Mouse (Mus musculus) hindbrain, embryonic 15.5 days (tissue): ENCODE results near the gene Tmem17. TPM values are rescaled to one million over a fixed set of nuclear protein-coding genes. Genes with fewer than 3 reads are reported as not detected.
A peak's percentile ranks its signal among the peaks of the same experiment; 100 is the strongest.

Source experiments
- ATAC-seq: fragments of 200-750 bp; cut with Nextera tagmentation; 2 replicates; pipeline ENCODE4 v1.8.0; 2017; ENCODE audit warnings: low read depth, moderate number of reproducible peaks, moderate TSS enrichment; ENCODE audit not compliant: low FRiP score
- H3K27ac ChIP-seq: fragments of 300-500 bp; sonication (generic); replicated peaks from 2 replicates; pipeline ENCODE4 v1.5.1; 2015; ENCODE audit warnings: mild to moderate bottlenecking, inconsistent platforms
- H3K27me3 ChIP-seq: fragments of 300-500 bp; sonication (generic); 2 replicates; pipeline ENCODE4 v1.6.1; 2015; ENCODE audit warnings: control low read depth, inconsistent platforms
- H3K36me3 ChIP-seq: fragments of 300-500 bp; sonication (generic); 2 replicates; pipeline ENCODE4 v1.6.1; 2015; ENCODE audit warnings: control low read depth, inconsistent platforms
- H3K4me1 ChIP-seq: fragments of 300-500 bp; sonication (generic); replicated peaks from 2 replicates; pipeline ENCODE4 v1.6.1; 2015; ENCODE audit warnings: control low read depth, inconsistent platforms
- H3K4me2 ChIP-seq: fragments of 300-500 bp; sonication (generic); 2 replicates; pipeline ENCODE4 v1.6.1; 2015; ENCODE audit warnings: moderate library complexity, mild to moderate bottlenecking, inconsistent platforms
- H3K4me3 ChIP-seq: fragments of 300-500 bp; sonication (generic); 2 replicates; pipeline ENCODE4 v1.5.1; 2015; ENCODE audit warnings: mild to moderate bottlenecking, inconsistent platforms
- H3K9ac ChIP-seq: fragments of 300-500 bp; sonication (generic); 2 replicates; pipeline ENCODE4 v1.6.1; 2015; ENCODE audit warnings: inconsistent platforms
- H3K9me3 ChIP-seq: fragments of 300-500 bp; sonication (generic); 2 replicates; pipeline ENCODE4 v1.6.1; 2016; ENCODE audit warnings: control low read depth, inconsistent platforms
- WGBS: fragments of 180-500 bp; shearing (Covaris S2); methylation state at CpG from one replicate; pipeline ENCODE4 v1.1.7; 2015; 5-methylcytosine and 5-hydroxymethylcytosine counted together
- polyA plus RNA-seq: library from polyadenylated mRNA; unstranded; fragments of >200 nt; fragmentation: Nextera tagmentation; extraction: Ambion mirVana; gene quantifications from 2 replicates; pipeline ENCODE4 v1.2.1, GENCODE M21; 2015

Gene Tmem17
- 22.2 and 23.5 TPM in 2 replicates for polyA plus RNA-seq

GRCm38 (mm10) chr11:22512038-22513001 is at the start of gene Tmem17:
Gene Tmem17 (plus strand): TSS chr11:22512088.
- Histone ChIP-seq H3K36me3 (0 out of 2 replicates have a peak, but pooled peaks cover 1% of the 10 kb centered on the region), H3K9me3 (no peaks in the 10 kb centered on the region), H3K27ac (peak within 1 kb of the TSS; percentile 100), H3K4me2 (peak within 1 kb of the TSS; percentile 83), H3K27me3 (no peaks in the 10 kb centered on the region), H3K4me3 (peak within 1 kb of the TSS; percentile 89), H3K9ac (peak within 1 kb of the TSS; percentile 95), H3K4me1 (peaks cover 10% of the 10 kb centered on the region; the same call in 1 of the 2 replicates)
- peak; percentile 97 for ATAC-seq
- 1% methylated on average over 70 of the region's 73 CpGs for WGBS

DNA sequence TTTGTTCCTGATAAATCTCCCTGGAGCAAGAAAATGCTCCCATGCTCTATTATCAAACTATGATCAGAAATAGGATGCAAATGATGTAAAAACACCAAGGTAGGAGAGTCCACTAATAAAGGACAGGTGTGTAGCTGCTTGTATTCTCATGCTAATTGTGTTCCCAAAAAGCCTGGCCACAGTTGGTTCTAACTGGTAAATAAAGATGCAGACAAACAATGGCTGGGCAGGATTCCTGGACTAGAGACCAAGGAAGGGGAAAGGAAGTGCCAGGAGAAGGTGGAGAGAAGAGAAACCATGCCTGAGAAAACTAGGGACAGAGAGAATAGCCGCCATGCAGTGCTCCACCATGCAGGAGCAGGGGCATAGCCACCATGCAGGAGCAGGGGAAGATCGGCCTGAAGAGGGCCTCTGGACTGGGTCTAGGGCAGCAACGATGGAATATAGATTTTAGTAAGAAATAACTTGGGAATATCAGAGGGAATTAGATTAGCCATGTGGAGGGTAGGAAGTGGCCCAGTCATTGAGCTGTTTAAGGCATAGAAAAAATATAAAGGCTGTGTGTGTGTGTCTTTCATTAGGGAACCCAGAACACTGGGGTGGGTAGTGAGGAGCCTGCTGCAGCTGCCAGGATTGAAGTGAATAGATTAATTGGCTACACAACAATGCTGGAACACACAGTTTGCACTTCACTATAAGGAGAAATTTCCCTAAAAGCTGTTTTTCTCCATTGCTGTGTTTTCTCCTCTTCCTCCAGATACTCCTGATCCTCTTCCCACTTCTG is 31.9 kb upstream of the Tmem17 start:
- ATAC-seq = no peak
- 56% methylated on average over 3 of the region's 3 CpGs for WGBS

GRCm38 (mm10) chr11:22481639-22482361 is 30.1 kb upstream of the Tmem17 start:
- H3K9ac ChIP-seq = no peak overlapping the region
- 61% methylated on average over 1 of the region's 1 CpGs for WGBS
- no peaks in the 10 kb centered on the region for H3K36me3 ChIP-seq
- no peaks in the 10 kb centered on the region for H3K27me3 ChIP-seq
- peak overlapping the region; percentile 34; the same call in 1 of the 2 replicates for H3K27ac ChIP-seq
- H3K4me2 ChIP-seq = no peak overlapping the region
- ATAC-seq = peak; percentile 73; the same call in 1 of the 2 replicates
- no peaks in the 10 kb centered on the region; the same call in 1 of the 2 replicates for H3K4me1 ChIP-seq
- H3K9me3 ChIP-seq = no peaks in the 10 kb centered on the region
- H3K4me3 ChIP-seq = no peak overlapping the region

More for the DNA sequence above, 31.9 kb upstream of the Tmem17 start:
- H3K4me2 ChIP-seq = no peak overlapping the region
- H3K36me3 ChIP-seq = no peaks in the 10 kb centered on the region
- no peak overlapping the region for H3K27ac ChIP-seq
- no peak overlapping the region for H3K4me3 ChIP-seq
- no peaks in the 10 kb centered on the region; the same call in 1 of the 2 replicates for H3K4me1 ChIP-seq
- H3K9ac ChIP-seq = no peak overlapping the region
- no peaks in the 10 kb centered on the region for H3K27me3 ChIP-seq
- H3K9me3 ChIP-seq = no peaks in the 10 kb centered on the region

- Histone ChIP-seq H3K4me3 (no peak overlapping the region), H3K27me3 (no peaks in the 10 kb centered on the region), H3K4me1 (no peaks in the 10 kb centered on the region; the same call in 1 of the 2 replicates), H3K9ac (no peak overlapping the region), H3K27ac (peak overlapping the region; percentile 34; the same call in 1 of the 2 replicates), H3K4me2 (no peak overlapping the region), H3K36me3 (no peaks in the 10 kb centered on the region), H3K9me3 (no peaks in the 10 kb centered on the region)
- 89% methylated on average over 3 of the region's 3 CpGs for WGBS
- no peak for ATAC-seq
These were observed 29.5 kb upstream of the Tmem17 start for GRCm38 (mm10) chr11:22482362-22482760.

DNA sequence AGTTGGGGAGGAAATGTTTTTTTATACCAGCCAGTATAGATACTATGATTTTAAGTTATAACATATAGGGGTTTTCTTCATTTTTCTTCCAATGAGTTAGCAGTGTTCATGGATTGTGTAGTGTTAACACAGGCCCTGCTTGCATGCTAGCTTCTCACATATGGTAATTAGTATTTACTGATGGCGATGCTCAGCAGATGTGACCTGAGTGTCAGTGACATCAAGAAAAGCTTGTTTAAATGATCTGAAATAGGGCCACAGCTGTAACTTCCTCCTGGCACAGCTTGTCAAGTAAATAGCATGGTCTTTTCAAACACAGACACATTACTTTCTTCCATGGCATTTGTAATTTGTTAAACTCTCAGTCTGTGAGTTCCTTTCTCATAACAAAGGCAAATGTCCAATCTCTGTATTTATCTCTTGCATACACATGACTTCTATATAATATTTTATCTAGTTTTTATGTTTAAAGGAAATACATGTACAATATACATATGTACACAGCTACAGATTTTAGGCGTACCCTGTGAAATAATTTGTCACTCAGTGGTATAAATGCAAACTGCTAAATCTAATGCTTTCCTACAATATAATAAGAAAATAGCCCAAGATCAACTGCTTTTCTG is 18.1 kb upstream of the Tmem17 start:
- no peaks in the 10 kb centered on the region for H3K9me3 ChIP-seq
- no peak for ATAC-seq
- no peaks in the 10 kb centered on the region for H3K36me3 ChIP-seq
- H3K27me3 ChIP-seq = no peaks in the 10 kb centered on the region
- no peak overlapping the region for H3K4me3 ChIP-seq
- H3K9ac ChIP-seq = no peak overlapping the region
- no peak overlapping the region for H3K27ac ChIP-seq
- H3K4me1 ChIP-seq = no peaks in the 10 kb centered on the region
- WGBS = 57% methylated on average over 2 of the region's 2 CpGs
- no peak overlapping the region for H3K4me2 ChIP-seq

DNA sequence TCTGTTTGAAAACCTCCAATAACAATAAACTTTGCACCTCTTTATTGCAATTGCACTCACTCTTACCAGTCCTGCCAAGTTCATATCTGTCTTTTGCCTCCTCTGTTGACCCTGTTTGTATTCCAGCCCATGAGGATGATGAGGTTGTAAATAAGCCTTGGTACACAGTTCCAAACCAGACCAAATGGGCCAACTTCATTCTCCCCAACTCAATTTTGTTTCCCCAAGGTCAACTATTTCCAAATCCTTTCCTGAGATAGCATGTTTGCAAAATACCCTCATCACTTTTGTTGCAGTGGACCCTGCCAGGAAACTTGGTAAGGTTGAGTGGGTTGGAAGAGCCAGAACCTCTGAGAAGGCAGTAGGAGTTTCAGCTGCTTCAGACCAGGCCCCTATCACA is 16.9 kb upstream of the Tmem17 start:
- Histone ChIP-seq H3K36me3 (no peaks in the 10 kb centered on the region), H3K27me3 (no peaks in the 10 kb centered on the region), H3K4me2 (no peak overlapping the region), H3K4me3 (no peak overlapping the region), H3K9ac (no peak overlapping the region), H3K4me1 (no peaks in the 10 kb centered on the region), H3K9me3 (no peaks in the 10 kb centered on the region), H3K27ac (no peak overlapping the region)
- no peak for ATAC-seq

GRCm38 (mm10) chr11:22499396-22499795 is 12.5 kb upstream of the Tmem17 start:
- no peaks in the 10 kb centered on the region for H3K9me3 ChIP-seq
- H3K4me3 ChIP-seq = no peak overlapping the region
- no peak overlapping the region for H3K27ac ChIP-seq
- no peaks in the 10 kb centered on the region for H3K4me1 ChIP-seq
- 64% methylated on average over 6 of the region's 6 CpGs for WGBS
- no peak for ATAC-seq
- H3K36me3 ChIP-seq = no peaks in the 10 kb centered on the region
- H3K27me3 ChIP-seq = no peaks in the 10 kb centered on the region
- H3K4me2 ChIP-seq = no peak overlapping the region
- no peak overlapping the region for H3K9ac ChIP-seq

GRCm38 (mm10) chr11:22499886-22500285 is 12.0 kb upstream of the Tmem17 start:
- Histone ChIP-seq H3K27me3 (no peaks in the 10 kb centered on the region), H3K4me2 (no peak overlapping the region), H3K4me3 (no peak overlapping the region), H3K9me3 (no peaks in the 10 kb centered on the region), H3K36me3 (no peaks in the 10 kb centered on the region), H3K4me1 (no peaks in the 10 kb centered on the region), H3K9ac (no peak overlapping the region), H3K27ac (no peak overlapping the region)
- ATAC-seq = no peak

DNA sequence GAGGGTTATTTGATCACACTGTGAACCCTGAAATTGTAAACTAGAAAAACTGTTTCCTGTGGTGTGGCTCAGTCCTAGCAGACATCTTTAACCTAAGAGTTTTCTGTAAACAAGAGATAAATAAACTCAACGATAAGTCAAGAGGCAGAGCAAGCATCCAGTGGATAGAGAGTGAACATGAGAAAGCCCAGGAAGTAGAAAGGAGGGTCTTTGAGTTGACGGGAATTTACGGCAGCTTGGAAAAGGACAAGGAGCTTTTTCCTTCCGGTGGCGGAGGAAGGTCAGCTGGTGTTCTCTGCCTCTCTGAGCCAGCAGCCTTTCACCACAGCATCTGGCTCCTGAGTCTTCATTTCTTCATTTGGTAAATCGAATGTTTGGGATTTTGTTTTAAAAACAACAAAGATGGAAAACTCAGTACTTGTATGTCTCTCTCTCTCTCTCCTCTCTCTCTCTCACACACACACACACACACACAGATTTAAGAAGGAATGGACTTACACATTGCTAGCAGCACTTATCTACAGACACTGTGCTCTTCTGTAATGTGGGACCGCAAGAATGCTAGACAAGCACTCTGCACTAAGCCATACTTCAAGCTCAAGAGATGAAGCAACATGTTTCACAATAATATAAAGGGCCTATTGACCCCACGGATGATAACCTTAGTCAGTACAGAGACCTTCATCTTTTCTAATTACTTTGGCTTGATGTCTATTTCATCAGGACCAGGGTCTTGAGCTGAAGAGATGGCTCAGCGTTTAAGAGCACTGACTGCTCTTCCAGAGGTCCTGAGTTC is 10.9 kb upstream of the Tmem17 start:
- Histone ChIP-seq H3K27me3 (no peaks in the 10 kb centered on the region), H3K9me3 (no peaks in the 10 kb centered on the region), H3K27ac (no peak overlapping the region), H3K4me1 (no peaks in the 10 kb centered on the region), H3K4me3 (no peak overlapping the region), H3K9ac (no peak overlapping the region), H3K36me3 (no peaks in the 10 kb centered on the region), H3K4me2 (no peak overlapping the region)
- ATAC-seq = no peak
- 89% methylated on average over 9 of the region's 9 CpGs for WGBS

GRCm38 (mm10) chr11:22513075-22513474 is 1.2 kb downstream of the Tmem17 start:
- Histone ChIP-seq H3K9ac (peak overlapping the region; percentile 95), H3K4me1 (peaks cover 10% of the 10 kb centered on the region; the same call in 1 of the 2 replicates), H3K9me3 (no peaks in the 10 kb centered on the region), H3K36me3 (peaks cover 9% of the 10 kb centered on the region), H3K27ac (peak overlapping the region; percentile 100), H3K4me2 (peak overlapping the region; percentile 83), H3K4me3 (peak overlapping the region; percentile 89), H3K27me3 (no peaks in the 10 kb centered on the region)
- no peak for ATAC-seq
- WGBS = 20% methylated on average over 11 of the region's 11 CpGs
